Mouse (Mus musculus) CH12.LX (cell line): ENCODE measurements around the gene 4932438H23Rik.

Experiments used
- CHD1 ChIP-seq: IDR thresholded peaks from 2 replicates; pipeline ENCODE4 v1.6.1; 2012; ENCODE audit warnings: low read depth, low read length, improper control_type of control experiment, inconsistent platforms
- CTCF ChIP-seq, 2 experiments: IDR thresholded peaks in 1 of 2; conservative IDR thresholded peaks in 1 of 2; 2 replicates each; pipeline ENCODE4 v1.5.1; 2011 to 2012; ENCODE audit warnings: low read depth in 2 of 2, low read length in 2 of 2, improper control_type of control experiment in 1 of 2, inconsistent platforms in 1 of 2, mild to moderate bottlenecking in 1 of 2, moderate library complexity in 1 of 2
- E2F4 ChIP-seq: IDR thresholded peaks from 2 replicates; pipeline ENCODE4 v1.6.1; 2011; ENCODE audit warnings: low read depth, low read length, improper control_type of control experiment; ENCODE audit not compliant: insufficient replicate concordance
- ELF1 ChIP-seq: IDR thresholded peaks from 2 replicates; pipeline ENCODE4 v1.6.1; 2014; ENCODE audit warnings: low read depth, mild to moderate bottlenecking, inconsistent platforms, low read length, improper control_type of control experiment
- JUND ChIP-seq: conservative IDR thresholded peaks from 2 replicates; pipeline ENCODE4 v1.6.1; 2011; ENCODE audit warnings: low read depth, low read length, improper control_type of control experiment
- MAX ChIP-seq: IDR thresholded peaks from 2 replicates; pipeline ENCODE4 v1.6.1; 2011; ENCODE audit warnings: low read length, improper control_type of control experiment
- MEF2A ChIP-seq: IDR thresholded peaks from 2 replicates; pipeline ENCODE4 v1.6.1; 2014; ENCODE audit warnings: low read depth, mild to moderate bottlenecking, inconsistent platforms, low read length, improper control_type of control experiment, borderline replicate concordance
- NELFE ChIP-seq: IDR thresholded peaks from 2 replicates; pipeline ENCODE4 v1.6.1; 2011; ENCODE audit warnings: low read depth, low read length, improper control_type of control experiment
- NRF1 ChIP-seq: IDR thresholded peaks from 2 replicates; pipeline ENCODE4 v1.6.1; 2014; ENCODE audit warnings: low read depth, mild to moderate bottlenecking, inconsistent platforms, low read length, improper control_type of control experiment, moderate library complexity
- SIN3A ChIP-seq: IDR thresholded peaks from 2 replicates; pipeline ENCODE4 v1.6.1; 2012; ENCODE audit warnings: low read length, improper control_type of control experiment, inconsistent platforms
- USF1 ChIP-seq: IDR thresholded peaks from 2 replicates; pipeline ENCODE4 v1.6.1; 2014; ENCODE audit warnings: low read depth, mild to moderate bottlenecking, inconsistent platforms, low read length, improper control_type of control experiment
- ZKSCAN1 ChIP-seq: IDR thresholded peaks from 2 replicates; pipeline ENCODE4 v1.6.1; 2012; ENCODE audit warnings: low read depth, inconsistent platforms, low read length, improper control_type of control experiment, borderline replicate concordance
- ZNF384 ChIP-seq: IDR thresholded peaks from 2 replicates; pipeline ENCODE4 v1.6.1; 2012; ENCODE audit warnings: low read depth, low read length, improper control_type of control experiment, inconsistent platforms

DNA sequence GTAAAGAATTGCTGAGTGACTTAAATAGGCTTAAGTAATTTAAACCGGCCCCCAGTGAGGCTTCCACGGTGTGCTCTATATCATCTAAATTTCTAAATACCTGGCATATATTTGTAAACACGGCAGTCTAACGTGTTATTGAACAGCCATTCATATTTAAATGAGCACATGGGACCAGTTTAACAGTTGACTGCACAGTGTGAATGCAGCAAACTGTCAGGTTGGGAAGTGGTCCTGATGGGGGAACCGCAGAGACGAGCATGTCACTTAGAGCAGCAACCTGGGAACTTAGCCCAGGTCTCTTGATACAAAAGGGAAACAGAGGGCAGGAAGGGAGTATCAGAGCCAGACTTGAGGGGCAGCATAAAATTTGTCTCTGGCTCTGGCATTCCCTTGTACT lies 25.0 kb upstream of the 4932438H23Rik start:
- TF ChIP-seq NELFE (no peak), MAX (no peak), ELF1 (no peak), E2F4 (no peak), ZNF384 (no peak), CTCF (conservative IDR thresholded peaks at IDR 0.05 in 1 of 2, IDR thresholded peaks at IDR 0.05 in 1 of 2; ENCODE audit: low read depth in 2 of 2, low read length in 2 of 2) (no peak), SIN3A (no peak), USF1 (no peak), MEF2A (no peak), CHD1 (no peak), JUND (no peak), ZKSCAN1 (no peak), NRF1 (no peak)
